Mouse (Mus musculus): ENCODE data around the gene Plagl1. TPM values are rescaled to one million over a fixed set of nuclear protein-coding genes. Genes with fewer than 3 reads are reported as not detected.

Gene Plagl1
- polyA plus RNA-seq, 1 experiment from 2014 or later = 163 TPM

DNA sequence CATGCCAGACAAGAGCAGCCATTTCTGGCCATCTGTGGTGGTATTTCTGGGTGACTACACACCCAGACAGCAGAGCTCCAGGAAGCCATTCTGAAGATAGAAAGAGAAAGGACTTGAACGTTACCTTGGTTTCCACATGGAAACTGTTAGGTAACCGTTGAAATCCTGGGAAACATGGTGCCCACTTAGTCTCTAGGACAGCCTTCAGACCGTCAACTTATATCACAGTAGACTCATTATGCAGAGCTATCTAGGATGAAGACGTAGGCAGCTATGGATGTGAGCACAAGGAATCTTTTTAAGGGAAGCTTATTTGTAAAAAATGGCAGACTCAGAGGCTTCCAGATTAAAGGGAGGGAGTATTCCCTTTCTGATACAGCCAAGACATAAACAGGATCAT is 73.5 kb downstream of the Plagl1 start:
- H3K4me3 ChIP-seq (ENCODE audit: low read depth, low read length) = no peak overlapping the region
- H3K27ac ChIP-seq (ENCODE audit: low read depth, low read length) = no peak overlapping the region
- DNase-seq (ENCODE audit: low spot score) (no peak), ATAC-seq (replicated peaks; ENCODE audit: low FRiP score) (no peak)
- H3K9ac ChIP-seq (ENCODE audit: low read depth, low read length) = no peak overlapping the region
- H3K9me3 ChIP-seq (ENCODE audit: control insufficient read depth, low read length) = no peaks in the 10 kb centered on the region
- no peaks in the 10 kb centered on the region for H3K27me3 ChIP-seq (replicated peaks; ENCODE audit: control insufficient read depth, insufficient read depth, low read length)
- no peaks in the 10 kb centered on the region for H3K4me1 ChIP-seq (replicated peaks; ENCODE audit: control insufficient read depth, insufficient read depth, low read length)
- H3K4me2 ChIP-seq = no peak overlapping the region
- WGBS = 89% methylated on average over 4 of the region's 4 CpGs
- H3K36me3 ChIP-seq (ENCODE audit: control insufficient read depth, insufficient read depth, low read length) = no peaks in the 10 kb centered on the region

DNA sequence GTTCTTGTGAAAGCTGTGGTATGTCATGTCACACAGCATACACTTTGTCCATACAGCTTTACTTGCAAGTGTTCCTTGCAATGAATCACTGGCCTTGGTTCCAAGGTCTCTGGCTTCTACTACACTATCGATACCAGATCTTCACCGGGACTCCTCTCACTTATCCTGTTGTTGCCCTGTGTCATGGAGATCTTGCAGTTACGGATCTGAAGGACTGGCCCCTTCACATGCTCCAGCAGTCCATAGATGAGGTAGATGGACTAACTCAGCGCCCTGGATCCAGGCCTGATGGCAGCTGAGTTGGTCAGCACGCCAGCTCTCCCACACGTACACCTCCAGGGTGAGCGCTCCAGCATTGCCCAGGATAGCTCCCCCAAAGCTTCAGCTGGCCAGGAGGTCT is 75.0 kb downstream of the Plagl1 start:
- Histone ChIP-seq H3K36me3 (ENCODE audit: control insufficient read depth, insufficient read depth, low read length) (no peaks in the 10 kb centered on the region), H3K27ac (ENCODE audit: low read depth, low read length) (no peak overlapping the region), H3K27me3 (replicated peaks; ENCODE audit: control insufficient read depth, insufficient read depth, low read length) (no peaks in the 10 kb centered on the region), H3K4me3 (ENCODE audit: low read depth, low read length) (no peak overlapping the region), H3K9me3 (ENCODE audit: control insufficient read depth, low read length) (no peaks in the 10 kb centered on the region), H3K4me1 (replicated peaks; ENCODE audit: control insufficient read depth, insufficient read depth, low read length) (no peaks in the 10 kb centered on the region), H3K9ac (ENCODE audit: low read depth, low read length) (no peak overlapping the region), H3K4me2 (no peak overlapping the region)
- no peak for ATAC-seq (replicated peaks; ENCODE audit: low FRiP score)
- 88% methylated on average over 7 of the region's 7 CpGs for WGBS
- no peak for DNase-seq (ENCODE audit: low spot score)

DNA sequence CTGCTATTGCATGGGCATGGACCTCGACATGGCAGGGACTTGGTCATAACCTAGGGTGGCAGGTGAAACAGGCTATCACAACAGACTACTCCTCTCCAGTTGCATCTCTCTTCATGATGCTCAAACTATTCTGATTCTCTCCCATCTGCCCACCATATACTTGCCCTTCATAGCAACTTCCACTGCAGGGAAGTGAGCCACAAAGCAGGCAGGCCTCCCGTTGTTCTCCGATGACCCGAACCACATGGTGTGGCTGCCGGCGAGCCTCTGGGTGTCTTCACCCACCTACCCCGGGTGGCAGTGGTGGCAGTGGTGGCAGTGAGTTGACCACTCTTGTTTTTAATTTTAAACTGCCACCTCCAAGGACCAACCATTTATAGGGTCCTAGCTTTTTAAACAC is 75.4 kb downstream of the Plagl1 start:
- no peaks in the 10 kb centered on the region for H3K27me3 ChIP-seq (replicated peaks; ENCODE audit: control insufficient read depth, insufficient read depth, low read length)
- DNase-seq (ENCODE audit: low spot score) (no peak), ATAC-seq (replicated peaks; ENCODE audit: low FRiP score) (no peak)
- H3K27ac ChIP-seq (ENCODE audit: low read depth, low read length) = no peak overlapping the region
- no peak overlapping the region for H3K4me2 ChIP-seq
- no peaks in the 10 kb centered on the region for H3K36me3 ChIP-seq (ENCODE audit: control insufficient read depth, insufficient read depth, low read length)
- no peaks in the 10 kb centered on the region for H3K9me3 ChIP-seq (ENCODE audit: control insufficient read depth, low read length)
- no peaks in the 10 kb centered on the region for H3K4me1 ChIP-seq (replicated peaks; ENCODE audit: control insufficient read depth, insufficient read depth, low read length)
- no peak overlapping the region for H3K4me3 ChIP-seq (ENCODE audit: low read depth, low read length)
- WGBS = 90% methylated on average over 7 of the region's 7 CpGs
- no peak overlapping the region for H3K9ac ChIP-seq (ENCODE audit: low read depth, low read length)

DNA sequence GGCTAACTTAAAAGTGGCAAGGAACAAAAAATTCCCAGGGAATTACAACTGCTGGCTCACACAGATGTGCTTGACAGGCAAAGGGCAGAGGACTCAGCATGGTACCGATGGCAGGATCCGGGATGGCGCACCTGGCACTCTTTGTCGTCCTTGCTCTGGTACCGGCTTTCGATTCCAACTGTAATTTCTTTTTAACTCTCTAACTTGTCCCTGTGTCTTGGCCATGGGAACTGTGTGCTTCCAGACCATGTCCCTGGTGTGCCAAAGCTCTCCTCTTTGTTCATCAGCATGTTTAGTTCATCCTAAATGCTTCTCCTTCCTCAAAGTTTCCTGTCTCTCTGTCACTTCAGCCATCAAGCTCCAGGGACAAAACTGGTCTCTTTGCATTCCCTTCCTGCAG is 77.6 kb downstream of the Plagl1 start:
- DNase-seq (ENCODE audit: low spot score) (no peak), ATAC-seq (replicated peaks; ENCODE audit: low FRiP score) (no peak)
- H3K4me3 ChIP-seq (ENCODE audit: low read depth, low read length) = no peak overlapping the region
- H3K27ac ChIP-seq (ENCODE audit: low read depth, low read length) = no peak overlapping the region
- H3K27me3 ChIP-seq (replicated peaks; ENCODE audit: control insufficient read depth, insufficient read depth, low read length) = no peaks in the 10 kb centered on the region
- no peak overlapping the region for H3K4me2 ChIP-seq
- H3K9me3 ChIP-seq (ENCODE audit: control insufficient read depth, low read length) = no peaks in the 10 kb centered on the region
- no peaks in the 10 kb centered on the region for H3K4me1 ChIP-seq (replicated peaks; ENCODE audit: control insufficient read depth, insufficient read depth, low read length)
- 93% methylated on average over 6 of the region's 6 CpGs for WGBS
- H3K36me3 ChIP-seq (ENCODE audit: control insufficient read depth, insufficient read depth, low read length) = no peaks in the 10 kb centered on the region
- no peak overlapping the region for H3K9ac ChIP-seq (ENCODE audit: low read depth, low read length)

DNA sequence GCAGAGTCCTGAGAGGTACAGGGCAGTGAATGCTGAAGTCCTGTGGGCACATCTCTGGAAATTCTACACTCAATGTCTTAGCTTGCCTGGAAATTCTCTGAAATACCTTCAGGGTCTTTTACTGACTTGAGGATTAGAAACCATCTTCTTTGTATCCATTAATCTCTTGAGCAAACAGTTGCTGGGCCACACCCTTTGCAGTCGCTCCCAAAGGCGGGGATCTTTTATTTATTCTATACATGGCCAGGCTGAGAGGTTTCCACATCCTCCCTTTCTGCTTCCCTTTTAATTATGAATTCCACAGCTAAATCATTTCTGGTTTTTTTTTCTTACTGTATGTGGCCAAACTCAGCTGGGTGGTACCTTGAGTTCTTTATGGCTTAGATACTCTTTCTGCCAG is 80.1 kb downstream of the Plagl1 start:
- Histone ChIP-seq H3K4me1 (replicated peaks; ENCODE audit: control insufficient read depth, insufficient read depth, low read length) (no peaks in the 10 kb centered on the region), H3K4me3 (ENCODE audit: low read depth, low read length) (no peak overlapping the region), H3K4me2 (no peak overlapping the region), H3K9ac (ENCODE audit: low read depth, low read length) (no peak overlapping the region), H3K9me3 (ENCODE audit: control insufficient read depth, low read length) (no peaks in the 10 kb centered on the region), H3K27ac (ENCODE audit: low read depth, low read length) (no peak overlapping the region), H3K27me3 (replicated peaks; ENCODE audit: control insufficient read depth, insufficient read depth, low read length) (no peaks in the 10 kb centered on the region), H3K36me3 (ENCODE audit: control insufficient read depth, insufficient read depth, low read length) (no peaks in the 10 kb centered on the region)
- ATAC-seq (replicated peaks; ENCODE audit: low FRiP score) = no peak
- no peak for DNase-seq (ENCODE audit: low spot score)
- 76% methylated on average over 2 of the region's 2 CpGs for WGBS

DNA sequence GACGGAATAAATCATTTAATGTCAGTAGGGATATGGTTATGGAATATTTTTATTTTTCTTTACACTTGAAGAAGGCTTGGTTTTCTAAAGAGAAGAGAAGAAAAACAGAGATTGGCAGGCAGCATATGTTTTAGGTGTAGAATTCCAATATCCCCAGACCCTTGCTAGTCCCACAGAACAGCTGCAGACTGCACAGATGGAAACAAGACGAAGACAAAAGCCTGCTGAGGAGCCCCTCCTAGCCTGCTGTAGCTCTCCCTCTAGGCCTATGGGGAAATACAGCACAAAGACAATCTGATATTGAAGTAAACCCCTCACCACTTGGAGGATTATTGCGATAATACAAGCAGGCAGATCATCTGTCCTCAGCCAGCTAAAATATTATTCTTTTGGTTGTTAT is 90.1 kb downstream of the Plagl1 start:
- no peak overlapping the region for H3K4me3 ChIP-seq (ENCODE audit: low read depth, low read length)
- no peak for DNase-seq (ENCODE audit: low spot score)
- ATAC-seq (replicated peaks; ENCODE audit: low FRiP score) = no peak
- H3K9ac ChIP-seq (ENCODE audit: low read depth, low read length) = no peak overlapping the region
- no peak overlapping the region for H3K4me2 ChIP-seq
- H3K9me3 ChIP-seq (ENCODE audit: control insufficient read depth, low read length) = no peaks in the 10 kb centered on the region
- WGBS = 79% methylated on average over 3 of the region's 3 CpGs
- no peaks in the 10 kb centered on the region for H3K36me3 ChIP-seq (ENCODE audit: control insufficient read depth, insufficient read depth, low read length)
- H3K4me1 ChIP-seq (replicated peaks; ENCODE audit: control insufficient read depth, insufficient read depth, low read length) = no peaks in the 10 kb centered on the region
- H3K27me3 ChIP-seq (replicated peaks; ENCODE audit: control insufficient read depth, insufficient read depth, low read length) = no peaks in the 10 kb centered on the region
- H3K27ac ChIP-seq (ENCODE audit: low read depth, low read length) = no peak overlapping the region

DNA sequence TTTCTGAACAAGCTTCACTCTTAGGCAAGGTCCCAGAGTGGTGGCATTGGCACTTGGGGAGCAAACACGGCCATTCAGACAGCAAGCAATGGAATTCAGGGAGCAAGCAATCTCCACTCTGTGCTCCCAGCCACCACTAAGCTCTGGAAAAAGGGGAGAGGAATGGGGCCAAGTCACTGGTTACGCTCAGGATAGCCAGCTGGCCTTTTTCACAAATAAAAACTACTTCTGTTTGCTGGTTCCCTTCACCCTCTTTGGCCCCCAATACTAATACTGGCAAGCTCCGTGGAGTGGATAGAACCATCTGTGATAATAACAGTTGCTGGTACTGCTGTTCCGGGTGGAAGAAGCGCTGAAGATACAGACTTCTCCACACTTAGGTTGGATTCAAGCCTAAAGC is 91.0 kb downstream of the Plagl1 start:
- Histone ChIP-seq H3K9me3 (ENCODE audit: control insufficient read depth, low read length) (no peaks in the 10 kb centered on the region), H3K27ac (ENCODE audit: low read depth, low read length) (no peak overlapping the region), H3K27me3 (replicated peaks; ENCODE audit: control insufficient read depth, insufficient read depth, low read length) (no peaks in the 10 kb centered on the region), H3K36me3 (ENCODE audit: control insufficient read depth, insufficient read depth, low read length) (no peaks in the 10 kb centered on the region), H3K9ac (ENCODE audit: low read depth, low read length) (no peak overlapping the region), H3K4me1 (replicated peaks; ENCODE audit: control insufficient read depth, insufficient read depth, low read length) (no peaks in the 10 kb centered on the region), H3K4me3 (ENCODE audit: low read depth, low read length) (no peak overlapping the region), H3K4me2 (no peak overlapping the region)
- DNase-seq (ENCODE audit: low spot score) (no peak), ATAC-seq (replicated peaks; ENCODE audit: low FRiP score) (no peak)
- 76% methylated on average over 5 of the region's 5 CpGs for WGBS

DNA sequence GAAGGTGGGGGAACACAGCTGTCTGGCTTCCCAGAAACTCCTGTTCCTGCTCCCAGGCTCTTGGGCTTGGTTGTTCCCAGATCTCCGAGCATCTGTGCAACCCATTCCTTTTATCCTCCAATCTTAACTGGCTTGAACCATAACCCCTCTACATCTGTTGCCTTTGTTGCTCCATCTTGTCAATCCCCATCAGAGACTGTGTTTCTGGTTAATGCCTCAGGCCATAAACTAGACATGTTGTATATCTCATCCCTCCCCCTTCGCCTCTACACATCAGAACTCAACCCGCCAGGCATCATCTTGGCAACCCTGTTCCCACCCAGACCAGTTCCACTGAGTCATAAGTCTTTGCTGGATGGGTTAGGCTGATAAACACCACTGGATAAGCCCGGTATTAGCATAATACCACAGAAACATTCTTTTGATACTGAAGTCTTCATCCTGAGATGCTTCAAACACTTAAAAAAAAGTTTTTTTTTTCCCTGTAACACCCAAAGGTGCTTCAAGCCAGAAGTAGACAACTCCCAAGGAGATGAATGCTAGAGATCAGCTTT is 92.6 kb downstream of the Plagl1 start:
- WGBS = 71% methylated on average over 4 of the region's 4 CpGs
- H3K36me3 ChIP-seq (ENCODE audit: control insufficient read depth, insufficient read depth, low read length) = no peaks in the 10 kb centered on the region
- ATAC-seq (replicated peaks; ENCODE audit: low FRiP score) = no peak

DNA sequence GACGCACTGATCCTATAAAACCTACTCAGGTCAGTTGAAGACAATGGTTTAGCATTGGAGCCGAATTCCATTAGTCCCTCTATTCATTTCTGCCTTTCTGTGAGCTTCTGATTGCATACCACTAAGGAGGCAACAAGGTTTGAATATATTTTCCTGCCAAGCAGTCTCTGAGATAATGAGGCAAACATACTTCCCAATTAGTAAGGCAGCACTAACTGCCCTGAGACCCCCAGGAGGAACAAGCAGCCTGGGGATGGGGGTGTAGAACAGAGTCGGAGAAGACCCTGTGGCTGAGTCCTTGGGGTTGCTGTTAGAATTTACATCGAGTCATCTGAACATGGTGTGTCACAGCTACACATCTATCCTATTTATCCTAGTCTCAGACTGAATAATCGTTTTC is 95.1 kb downstream of the Plagl1 start:
- Histone ChIP-seq H3K4me2 (no peak overlapping the region), H3K4me1 (replicated peaks; ENCODE audit: control insufficient read depth, insufficient read depth, low read length) (no peaks in the 10 kb centered on the region), H3K9ac (ENCODE audit: low read depth, low read length) (no peak overlapping the region), H3K36me3 (ENCODE audit: control insufficient read depth, insufficient read depth, low read length) (no peaks in the 10 kb centered on the region), H3K9me3 (ENCODE audit: control insufficient read depth, low read length) (no peaks in the 10 kb centered on the region), H3K27ac (ENCODE audit: low read depth, low read length) (no peak overlapping the region), H3K4me3 (ENCODE audit: low read depth, low read length) (no peak overlapping the region), H3K27me3 (replicated peaks; ENCODE audit: control insufficient read depth, insufficient read depth, low read length) (no peaks in the 10 kb centered on the region)
- DNase-seq (ENCODE audit: low spot score) (no peak), ATAC-seq (replicated peaks; ENCODE audit: low FRiP score) (no peak)
- WGBS = 82% methylated on average over 5 of the region's 5 CpGs

More for the DNA sequence above, 92.6 kb downstream of the Plagl1 start:
- Histone ChIP-seq H3K4me2 (no peak overlapping the region), H3K4me3 (ENCODE audit: low read depth, low read length) (no peak overlapping the region), H3K9me3 (ENCODE audit: control insufficient read depth, low read length) (no peaks in the 10 kb centered on the region), H3K27ac (ENCODE audit: low read depth, low read length) (no peak overlapping the region), H3K9ac (ENCODE audit: low read depth, low read length) (no peak overlapping the region), H3K4me1 (replicated peaks; ENCODE audit: control insufficient read depth, insufficient read depth, low read length) (no peaks in the 10 kb centered on the region), H3K27me3 (replicated peaks; ENCODE audit: control insufficient read depth, insufficient read depth, low read length) (no peaks in the 10 kb centered on the region)
- DNase-seq (ENCODE audit: low spot score) = no peak

Data from liver, embryonic 11.5 days (tissue).